Mouse (Mus musculus) urinary bladder, adult 18-20 months (tissue): ENCODE measurements around the gene Sox3.

Source experiments
- DNase-seq, 2 experiments: peaks; one replicate each; pipeline ENCODE4 v3.0.0; 2022; ENCODE audit warnings: low spot score in 2 of 2, mixed read lengths in 2 of 2

The Sox3 gene

DNA sequence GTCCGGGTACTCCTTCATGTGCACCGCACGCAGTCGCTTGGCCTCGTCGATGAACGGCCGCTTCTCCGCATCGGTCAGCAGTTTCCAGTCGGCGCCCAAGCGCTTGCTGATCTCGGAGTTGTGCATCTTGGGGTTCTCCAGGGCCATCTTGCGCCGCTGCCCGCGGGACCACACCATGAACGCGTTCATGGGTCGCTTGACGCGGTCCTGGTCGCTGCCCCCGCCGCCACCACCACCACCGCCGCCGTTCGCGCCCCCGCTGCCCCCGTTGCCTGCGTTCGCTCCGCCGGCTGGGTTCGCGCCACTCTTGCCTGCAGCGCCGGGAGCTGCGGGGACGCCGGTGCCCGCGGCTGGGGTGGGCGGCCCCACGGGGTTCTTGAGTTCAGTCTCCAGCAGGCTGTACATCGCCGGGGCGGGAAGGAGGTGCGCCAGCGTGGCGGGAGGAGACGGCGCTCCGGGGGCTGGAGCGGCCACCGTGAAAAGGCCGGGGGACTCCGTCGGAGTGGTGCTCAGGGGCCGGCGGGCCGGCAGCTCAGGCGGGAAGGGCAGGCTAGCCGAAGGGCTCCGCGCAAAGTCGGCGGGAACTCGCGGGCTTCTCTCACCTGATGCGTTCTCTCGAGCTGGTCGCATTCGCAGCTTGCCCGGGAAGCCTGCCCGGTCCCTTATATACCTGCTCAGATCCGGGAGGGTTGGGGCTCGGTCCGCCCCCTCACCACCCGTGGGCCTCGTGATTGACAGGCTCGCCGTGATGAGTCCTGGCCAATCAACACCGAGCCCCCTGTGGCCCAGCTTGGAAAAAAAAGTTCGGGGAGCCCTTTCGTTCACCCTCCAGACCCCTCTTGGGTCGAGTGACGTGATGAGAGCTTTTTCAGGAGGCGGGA lies at the start of gene Sox3:
Gene Sox3, minus strand, starts transcription at position 630 of the 881 bp plus-strand sequence.
- DNase-seq: no peak

DNA sequence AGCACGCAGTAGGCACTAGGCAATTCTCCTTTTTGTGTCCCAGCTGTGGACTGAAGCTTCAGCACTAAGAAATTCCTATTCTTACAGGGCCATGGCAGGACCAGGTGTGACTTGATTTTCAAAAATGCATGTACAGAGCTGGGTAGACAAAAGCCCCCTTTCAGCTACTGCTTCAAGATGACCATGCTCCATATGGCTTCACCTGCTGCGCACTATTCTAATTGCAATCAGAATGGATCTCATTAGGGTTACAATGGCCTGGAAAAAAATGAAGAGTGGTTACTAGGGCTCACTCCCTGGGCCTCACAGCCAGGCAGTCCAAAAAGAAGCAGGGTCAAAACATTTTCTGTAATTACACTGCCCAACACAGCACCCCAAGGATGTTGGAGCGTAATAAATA lies 47.0 kb upstream of the Sox3 start:
- DNase-seq: no peak

DNA sequence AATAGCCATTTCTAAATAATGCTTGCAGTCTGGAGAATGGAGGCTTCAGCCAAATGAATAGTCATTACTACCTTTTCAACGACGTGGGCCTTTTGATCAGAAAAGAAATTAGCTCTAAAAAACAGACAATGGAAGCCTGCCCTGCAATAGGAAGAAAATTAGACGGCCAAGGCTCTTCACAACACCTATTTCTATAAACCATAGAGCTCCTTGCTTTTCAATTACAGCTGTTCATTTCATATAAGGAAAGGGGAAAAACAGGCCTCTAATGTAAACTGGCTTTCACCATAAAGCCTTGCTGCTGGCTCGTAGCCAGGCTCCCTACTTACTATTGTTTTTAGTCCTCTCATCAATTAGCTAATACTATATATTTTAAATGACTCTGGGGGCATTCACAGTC lies 6.3 kb upstream of the Sox3 start:
- no peak for DNase-seq

DNA sequence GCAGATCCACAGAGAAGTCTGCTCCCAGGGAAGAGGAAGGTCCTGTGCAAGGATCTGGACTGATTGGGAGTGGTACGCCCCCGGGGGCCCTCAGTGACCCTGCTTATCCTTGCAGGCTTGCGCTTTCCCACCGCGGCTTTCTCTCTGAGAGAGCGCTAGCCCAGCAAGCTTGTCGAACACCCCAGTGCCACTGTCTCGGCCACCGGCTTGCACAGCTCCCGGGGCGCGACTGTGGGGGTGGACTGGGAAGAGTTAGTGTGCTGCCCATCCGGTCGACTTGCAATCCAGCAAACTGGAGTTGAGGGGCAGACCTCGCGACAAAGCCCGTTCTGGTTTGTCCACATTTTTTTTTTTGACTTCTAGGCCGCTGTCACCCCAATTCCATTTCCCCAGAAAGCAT lies 5.4 kb upstream of the Sox3 start:
- no peak for DNase-seq

DNA sequence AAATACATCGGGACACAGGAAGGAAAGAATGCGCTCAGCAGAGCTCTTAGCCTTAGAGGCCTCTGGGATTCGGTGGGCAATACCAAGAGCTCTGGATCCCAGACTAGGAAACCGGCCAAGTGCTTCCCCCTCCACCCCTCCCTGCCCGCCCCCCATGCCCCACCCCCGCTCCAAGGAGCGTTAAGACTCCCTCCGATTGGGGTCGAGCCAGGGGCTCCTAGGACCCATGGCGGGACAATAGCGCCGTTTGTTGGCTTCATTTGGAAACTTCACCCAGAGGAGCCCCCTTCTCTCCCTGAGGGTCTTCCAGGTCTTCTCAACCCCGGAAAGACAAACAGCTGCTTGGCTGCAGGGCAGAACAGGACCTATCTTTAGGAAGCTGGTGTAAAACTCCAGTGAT lies 3.1 kb upstream of the Sox3 start:
- DNase-seq: no peak

DNA sequence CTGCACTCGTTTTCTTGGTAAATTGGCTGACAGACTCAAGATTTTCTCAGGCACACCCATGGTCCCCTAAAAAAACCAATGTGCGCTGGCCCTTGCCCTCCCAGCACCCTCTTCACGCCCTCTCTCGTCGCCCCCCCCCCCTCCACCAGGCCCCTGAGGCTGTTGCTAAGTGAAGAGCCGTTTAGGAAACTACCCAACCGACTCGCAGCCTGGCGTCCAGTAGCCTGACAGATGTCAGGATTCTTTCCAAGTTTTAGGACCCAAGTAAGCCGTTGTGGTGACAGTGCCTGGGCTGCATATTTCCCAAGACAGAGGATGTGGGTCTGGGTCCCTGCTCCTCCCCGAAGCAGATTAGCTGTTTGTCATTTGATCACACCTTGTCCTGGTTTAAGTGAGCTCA lies 2.2 kb upstream of the Sox3 start:
- no peak for DNase-seq

DNA sequence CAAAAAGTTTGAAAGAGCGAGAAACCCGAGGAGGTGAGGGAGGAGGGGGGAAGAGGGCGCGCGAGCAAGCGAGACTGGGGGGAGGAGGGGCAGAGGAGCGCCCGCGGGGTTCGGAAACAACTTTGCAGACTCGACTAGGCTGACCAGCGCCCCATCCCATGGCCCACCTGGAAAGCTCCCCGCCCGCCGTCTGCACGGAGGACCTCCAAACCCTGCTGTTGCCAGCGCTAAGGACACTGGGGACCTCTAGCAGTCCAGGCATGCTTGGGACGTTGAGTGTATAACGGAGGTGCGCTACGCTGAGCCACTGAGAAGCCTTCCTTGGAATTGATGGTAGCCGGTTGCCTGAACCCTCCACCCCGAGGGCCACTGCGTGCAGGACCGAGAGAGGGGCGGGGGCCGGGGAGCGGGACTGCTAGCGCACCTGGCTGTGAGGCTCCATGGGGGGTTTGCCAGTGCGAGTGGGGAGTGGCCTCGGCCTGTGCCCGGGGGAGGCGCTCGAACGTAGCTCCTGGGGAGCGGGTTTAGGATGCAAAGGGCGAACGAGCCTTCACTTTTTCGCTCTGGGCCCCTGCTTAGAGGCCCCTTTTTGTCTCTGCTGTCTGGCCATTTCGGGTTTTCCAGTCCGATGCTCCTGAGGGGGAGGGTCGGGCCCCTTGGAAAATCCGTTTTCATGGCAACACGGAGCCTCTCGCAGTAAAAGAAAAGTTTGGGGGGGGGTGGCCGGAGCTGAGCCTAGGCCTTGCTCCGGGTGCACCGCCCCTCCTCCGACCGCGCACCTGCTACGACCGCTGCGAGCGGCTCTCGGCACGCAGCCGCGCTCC lies 702 bp upstream of the Sox3 start:
- DNase-seq: no peak

DNA sequence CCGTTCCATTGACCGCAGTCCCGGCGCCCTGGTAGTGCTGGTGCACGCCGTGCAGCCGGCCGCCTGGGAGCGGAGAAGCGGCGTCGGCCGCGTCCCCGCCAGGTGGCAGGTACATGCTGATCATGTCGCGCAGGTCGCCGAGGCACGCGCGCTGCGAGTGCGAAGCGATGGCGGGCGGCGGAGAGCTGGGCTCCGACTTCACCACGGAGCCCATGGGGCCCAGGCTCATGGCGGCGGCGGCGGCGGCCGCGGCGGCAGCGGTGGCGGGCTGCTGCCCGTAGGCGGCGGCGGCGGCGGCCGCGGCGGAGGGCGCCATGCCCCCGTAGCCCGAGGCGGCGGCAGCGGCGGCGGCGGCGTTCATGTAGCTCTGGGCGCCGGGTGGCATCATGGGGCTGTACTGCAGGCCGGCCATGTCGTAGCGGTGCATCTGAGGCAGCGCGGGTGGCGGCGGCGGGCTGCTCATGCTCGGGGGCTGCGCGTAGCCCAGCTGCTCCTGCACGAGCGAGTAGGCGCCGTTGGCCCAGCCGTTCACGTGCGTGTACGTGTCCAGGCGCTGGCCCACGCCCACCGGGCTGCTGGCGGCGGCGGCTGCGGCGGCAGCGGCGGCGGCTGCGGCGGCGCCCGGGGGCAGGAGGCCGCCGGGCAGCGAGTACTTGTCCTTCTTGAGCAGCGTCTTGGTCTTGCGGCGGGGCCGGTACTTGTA lies 981 bp downstream of the Sox3 start:
- DNase-seq: no peak

DNA sequence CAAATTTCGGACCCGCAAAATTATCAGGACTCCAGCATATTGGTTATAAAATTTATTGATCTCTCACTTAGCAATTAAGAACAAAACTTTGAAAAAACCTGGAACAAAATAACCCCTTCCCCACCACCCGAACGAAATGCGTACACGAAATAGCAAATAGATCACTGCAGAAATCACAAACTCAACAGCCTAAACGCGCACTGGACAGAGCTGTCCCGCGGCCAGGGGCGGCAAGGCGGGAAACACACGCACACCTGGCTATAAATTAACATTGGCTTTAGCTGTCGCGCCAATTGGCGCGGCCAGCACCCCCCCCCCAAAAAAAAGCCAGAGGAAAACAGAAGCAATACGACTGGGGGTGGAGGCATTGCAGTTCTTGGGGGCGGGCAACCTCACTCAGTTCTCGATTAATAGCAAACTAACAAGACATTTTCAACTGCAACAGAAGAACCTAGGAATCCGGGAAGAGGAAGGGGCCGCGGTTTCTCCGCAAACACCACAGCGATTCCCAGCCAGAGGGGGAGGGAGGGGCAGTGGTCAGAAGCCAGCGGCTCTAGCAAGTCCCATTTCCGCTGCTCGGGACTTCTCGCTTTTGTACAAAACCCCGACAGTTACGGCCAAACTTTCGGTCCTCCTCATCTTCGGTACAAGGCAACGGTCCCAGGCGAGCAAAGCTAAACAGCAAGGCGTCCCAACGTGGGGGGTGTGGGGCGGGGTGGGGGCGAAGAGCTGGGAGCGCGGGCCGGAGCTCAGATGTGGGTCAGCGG lies 1.7 kb downstream of the Sox3 start:
- no peak for DNase-seq

DNA sequence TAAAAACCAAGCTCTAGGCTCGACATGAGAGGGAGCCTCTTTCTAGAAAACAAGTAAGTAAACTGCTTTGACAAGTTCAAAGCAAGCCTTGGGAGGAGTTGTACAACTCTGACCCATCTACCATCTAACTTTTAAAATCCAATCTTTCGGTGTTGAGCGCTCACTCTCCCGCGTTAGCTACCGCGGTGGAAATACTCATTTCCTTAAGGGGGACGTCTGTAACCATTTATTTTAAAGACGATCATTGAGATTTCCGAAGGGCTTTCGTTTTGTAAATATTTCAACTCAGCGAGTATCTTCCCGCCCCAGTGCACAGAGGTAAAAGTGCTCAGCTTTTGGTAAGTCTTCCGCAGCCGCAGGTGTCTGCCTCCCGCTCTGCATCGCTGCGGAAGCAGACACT lies 2.6 kb downstream of the Sox3 start:
- DNase-seq: no peak

DNA sequence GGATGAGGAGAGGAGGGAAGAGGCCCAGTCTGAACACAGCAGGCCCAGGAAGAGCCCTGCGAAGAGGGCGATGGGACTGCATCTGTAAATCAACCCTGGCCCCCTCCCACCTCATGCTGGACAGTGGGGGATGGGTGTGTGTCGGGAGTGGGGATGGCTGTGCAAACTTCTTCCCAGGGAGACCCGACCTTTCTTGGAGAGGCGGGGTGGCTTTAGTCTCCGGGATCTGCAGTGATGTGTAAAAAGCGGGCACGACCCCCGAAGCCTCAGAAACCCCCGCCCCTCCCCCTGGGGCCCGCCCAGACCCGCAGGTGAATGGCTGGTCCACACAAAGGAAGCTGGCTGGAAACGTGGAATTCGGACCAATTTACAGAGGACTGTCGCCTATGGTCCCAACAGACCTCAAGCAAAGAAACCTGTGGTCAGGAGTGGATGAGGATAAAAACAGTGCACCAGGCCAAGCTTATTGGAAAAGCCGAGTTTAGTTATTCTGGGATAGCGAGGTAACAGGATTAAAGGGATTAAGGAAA lies 3.2 kb downstream of the Sox3 start:
- no peak for DNase-seq
